Mouse (Mus musculus): Measurements from ENCODE around the gene Slitrk4. TPM values are rescaled to one million over a fixed set of nuclear protein-coding genes. Genes with fewer than 3 reads are reported as not detected.

Gene Slitrk4
- total and polyA plus RNA-seq, 3 experiments, result under 0.01 TPM; not detected in 2

GRCm38 (mm10) chrX:64263481-64263880, 13.3 kb downstream of the Slitrk4 start:
- no peak for ATAC-seq (ENCODE audit: extremely low read depth, insufficient number of reproducible peaks, low FRiP score, poor library complexity, severe bottlenecking)
- H3K36me3 ChIP-seq (replicated peaks), result no peaks in the 10 kb centered on the region
- no peaks in the 10 kb centered on the region for H3K27me3 ChIP-seq (ENCODE audit: insufficient read depth, low read length)
- H3K4me3 ChIP-seq (ENCODE audit: low read depth, low read length), result no peak overlapping the region
- H3K4me1 ChIP-seq (ENCODE audit: insufficient read depth, low read depth, low read length), result no peaks in the 10 kb centered on the region
- DNase-seq (ENCODE audit: low spot score), result no peak
- no peaks in the 10 kb centered on the region for H3K9me3 ChIP-seq (replicated peaks)
- TF ChIP-seq CTCF (IDR thresholded peaks at IDR 0.05; ENCODE audit: low read depth, low read length), result no peak
- no peak for TF ChIP-seq GATA2 (IDR thresholded peaks at IDR 0.05; ENCODE audit: borderline replicate concordance, low read depth, low read length)
- no peak for TF ChIP-seq GATA1 (IDR thresholded peaks at IDR 0.05; ENCODE audit: borderline replicate concordance, low read length)
- no peak for TF ChIP-seq POLR2AphosphoS5 (IDR thresholded peaks at IDR 0.05; ENCODE audit: insufficient replicate concordance, low read depth, low read length)
- no peak for TF ChIP-seq TAL1 (conservative IDR thresholded peaks at IDR 0.05; ENCODE audit: low read depth, low read length)

Other genes with a start within 250 kb of the Slitrk4 start
- gene Gm6760, start 124.8 kb downstream of the Slitrk4 start, total RNA-seq (2014; fragmentation: Nextera tagmentation), result not detected in 2 replicates
- gene Gm6760, start 124.8 kb downstream of the Slitrk4 start, total RNA-seq (2017), result not detected in 2 replicates
- not detected in 2 replicates for gene Gm6760, start 124.8 kb downstream of the Slitrk4 start, polyA plus RNA-seq (2012)
- not detected in 2 replicates for gene 3830417A13Rik, start 103.4 kb downstream of the Slitrk4 start, total RNA-seq (2014; fragmentation: Nextera tagmentation)
- gene 3830417A13Rik, start 103.4 kb downstream of the Slitrk4 start, total RNA-seq (2017), result not detected in 2 replicates
- gene 3830417A13Rik, start 103.4 kb downstream of the Slitrk4 start, polyA plus RNA-seq (2012), result not detected in 2 replicates

Measured in G1E (cell line).